Mouse (Mus musculus): Measurements from ENCODE around the gene Gria2.

Gene Gria2

GRCm38 (mm10) chr3:80775971-80776370, 26.7 kb downstream of the Gria2 start:
- DNase-seq (ENCODE audit: low read depth), result no peak

GRCm38 (mm10) chr3:80774005-80774764, 28.4 kb downstream of the Gria2 start:
- no peak for DNase-seq (ENCODE audit: low read depth)

- no peak for DNase-seq (ENCODE audit: low read depth)
Observed at GRCm38 (mm10) chr3:80773232-80773631, 29.4 kb downstream of the Gria2 start.

GRCm38 (mm10) chr3:80769506-80770235, 33.0 kb downstream of the Gria2 start:
- no peak for DNase-seq (ENCODE audit: low read depth)

- DNase-seq (ENCODE audit: low read depth), result no peak
Observed at GRCm38 (mm10) chr3:80758955-80759354, 43.7 kb downstream of the Gria2 start.

- DNase-seq (ENCODE audit: low read depth), result no peak
Observed at GRCm38 (mm10) chr3:80758363-80758762, 44.3 kb downstream of the Gria2 start.

GRCm38 (mm10) chr3:80750786-80751185, 51.8 kb downstream of the Gria2 start:
- DNase-seq (ENCODE audit: low read depth), result no peak

- DNase-seq (ENCODE audit: low read depth), result no peak
Observed at GRCm38 (mm10) chr3:80725205-80725604, 77.4 kb downstream of the Gria2 start.

GRCm38 (mm10) chr3:80713123-80713522, 89.5 kb downstream of the Gria2 start:
- DNase-seq (ENCODE audit: low read depth), result no peak

GRCm38 (mm10) chr3:80708992-80709391, 93.6 kb downstream of the Gria2 start:
- no peak for DNase-seq (ENCODE audit: low read depth)

- no peak for DNase-seq (ENCODE audit: low read depth)
Observed at GRCm38 (mm10) chr3:80702173-80702572, 100.5 kb downstream of the Gria2 start.

- DNase-seq (ENCODE audit: low read depth), result no peak
Observed at GRCm38 (mm10) chr3:80697523-80697922, 105.1 kb downstream of the Gria2 start.

- no peak for DNase-seq (ENCODE audit: low read depth)
Observed at GRCm38 (mm10) chr3:80694965-80695364, 107.7 kb downstream of the Gria2 start.

GRCm38 (mm10) chr3:80665105-80665504, 137.5 kb downstream of the Gria2 start:
- no peak for DNase-seq (ENCODE audit: low read depth)

- no peak for DNase-seq (ENCODE audit: low read depth)
Observed at GRCm38 (mm10) chr3:80663293-80663692, 139.3 kb downstream of the Gria2 start.

GRCm38 (mm10) chr3:80661838-80662237, 140.8 kb downstream of the Gria2 start:
- DNase-seq (ENCODE audit: low read depth), result no peak

- DNase-seq (ENCODE audit: low read depth), result no peak
Observed at GRCm38 (mm10) chr3:80652213-80652612, 150.4 kb downstream of the Gria2 start.
